Mouse (Mus musculus): Measurements from ENCODE around the gene Emcn.

DNA sequence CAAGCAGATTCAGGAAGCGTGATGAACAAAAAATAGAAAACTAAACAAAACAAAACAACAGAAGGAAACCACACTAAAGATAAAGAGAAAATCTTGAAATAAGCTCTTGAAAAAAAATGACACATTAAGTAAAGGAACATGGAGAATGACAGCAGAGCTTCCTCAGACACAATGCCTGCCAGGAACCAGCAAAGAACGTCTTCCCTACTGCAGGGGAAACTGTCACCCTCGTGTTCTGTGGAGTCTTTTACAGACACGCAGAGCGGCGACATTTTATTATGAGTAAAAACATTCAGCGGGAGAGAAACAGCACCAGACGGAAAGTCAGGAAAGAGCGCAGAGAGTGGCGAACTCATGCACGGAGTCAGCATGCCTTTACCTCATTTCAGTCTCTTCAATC is 54.7 kb downstream of the Emcn start:
- TF ChIP-seq HCFC1 (IDR thresholded peaks at IDR 0.05; ENCODE audit: borderline replicate concordance, insufficient read depth, low read length) (no peak), MAFK (IDR thresholded peaks at IDR 0.05; ENCODE audit: insufficient read depth, low read depth, low read length) (no peak), CHD2 (IDR thresholded peaks at IDR 0.05; ENCODE audit: low read depth, low read length) (no peak), ZNF384 (IDR thresholded peaks at IDR 0.05; ENCODE audit: low read depth, low read length) (no peak)
